Mouse (Mus musculus): ENCODE data around the gene Abca1. TPM values are rescaled to one million over a fixed set of nuclear protein-coding genes. Genes with fewer than 3 reads are reported as not detected.

The Abca1 gene
- polyA plus RNA-seq, 1 experiment = 9.3 TPM

DNA sequence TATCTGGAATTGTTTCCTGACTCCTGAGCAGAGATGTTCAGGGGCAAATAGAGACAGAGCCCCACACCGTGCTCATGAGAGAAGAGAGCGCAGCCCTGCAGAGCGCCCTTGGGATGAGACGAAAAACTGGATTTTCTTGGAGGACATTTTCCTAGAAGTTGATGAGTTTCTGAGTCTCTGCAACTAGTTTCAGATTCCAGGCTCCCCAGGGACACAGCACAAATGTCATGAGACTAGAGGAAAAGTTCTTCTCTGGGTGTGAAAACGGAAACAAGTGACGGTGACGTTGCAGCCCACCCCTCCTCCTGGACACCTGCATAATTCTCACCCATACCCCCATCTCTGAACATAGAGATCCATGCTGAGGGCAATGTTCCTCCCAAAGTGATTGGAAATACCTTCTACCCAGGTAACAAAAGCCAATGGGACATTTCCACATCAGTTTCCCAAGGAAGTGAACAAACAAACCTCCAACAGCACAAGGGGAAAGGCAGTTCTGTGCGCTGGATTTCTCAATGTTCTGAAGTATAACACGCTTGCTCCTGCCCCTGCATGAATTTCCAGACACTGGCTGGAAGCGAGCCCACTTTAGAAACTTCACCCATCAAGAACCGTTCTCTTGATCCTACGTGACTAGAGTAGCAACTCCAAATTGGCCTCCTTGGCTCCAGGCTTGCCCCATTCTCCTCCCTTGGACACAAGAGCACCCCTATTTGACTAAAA is 13.3 kb downstream of the Abca1 start:
- Histone ChIP-seq H3K36me3 (ENCODE audit: control insufficient read depth, insufficient read depth, low read length) (no peaks in the 10 kb centered on the region), H3K27ac (ENCODE audit: insufficient read depth, low read depth, low read length) (no peak overlapping the region)
- WGBS = 88% methylated on average over 12 of the region's 12 CpGs

DNA sequence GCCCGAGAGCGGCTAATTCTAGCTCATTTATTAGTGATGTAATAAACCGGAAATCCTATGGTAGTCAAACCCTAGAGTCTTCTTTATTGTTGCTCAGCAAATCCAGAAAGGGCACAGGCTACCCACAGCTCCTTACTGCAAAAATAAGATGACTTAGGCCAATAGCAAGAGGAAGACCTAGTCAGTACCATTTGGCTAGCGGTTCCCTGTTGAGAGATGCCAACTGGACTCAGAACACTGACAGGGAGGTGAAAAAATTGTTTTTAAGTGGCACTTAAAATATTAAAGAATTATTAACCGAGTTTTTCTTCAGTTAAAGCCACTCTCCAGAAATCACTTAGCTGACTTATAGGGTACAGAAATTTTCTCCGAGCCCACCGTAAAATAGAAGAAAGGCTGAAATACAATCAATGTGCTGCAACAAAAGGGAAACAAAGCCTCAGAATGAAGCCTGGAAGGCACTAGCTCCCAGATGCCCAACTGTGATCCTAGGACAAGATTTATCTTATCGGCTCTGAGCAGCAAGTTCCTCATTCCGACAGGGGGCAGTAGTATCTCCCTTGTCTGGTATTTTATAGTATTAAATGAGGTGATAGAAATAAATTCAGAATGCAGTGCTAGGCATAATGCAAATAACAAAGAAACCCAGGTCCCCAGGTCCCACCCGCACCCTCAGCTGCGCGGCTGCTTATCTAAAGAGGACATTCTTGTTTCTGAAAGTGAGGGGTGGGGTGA is 14.1 kb downstream of the Abca1 start:
- 89% methylated on average over 12 of the region's 12 CpGs for WGBS
- no peak overlapping the region for H3K4me3 ChIP-seq (ENCODE audit: insufficient read depth, low read depth, low read length)
- H3K27me3 ChIP-seq (replicated peaks; ENCODE audit: control insufficient read depth, insufficient read depth, low read length) = no peaks in the 10 kb centered on the region
- TF ChIP-seq CTCF (conservative IDR thresholded peaks at IDR 0.05; ENCODE audit: insufficient read depth, insufficient read length, low read depth, low read length) (no peak; the same call in 1 of the 2 replicates), POLR2A (IDR thresholded peaks at IDR 0.05; ENCODE audit: low read depth, low read length) (no peak)
- no peaks in the 10 kb centered on the region; the same call in 1 of the 2 replicates for H3K36me3 ChIP-seq (ENCODE audit: control insufficient read depth, insufficient read depth, low read length)
- no peaks in the 10 kb centered on the region for H3K4me1 ChIP-seq (ENCODE audit: control insufficient read depth, insufficient read depth, low read length)
- no peak for DNase-seq
- no peak overlapping the region for H3K27ac ChIP-seq (ENCODE audit: insufficient read depth, low read depth, low read length)

More for the DNA sequence above, 13.3 kb downstream of the Abca1 start:
- Histone ChIP-seq H3K27me3 (replicated peaks; ENCODE audit: control insufficient read depth, insufficient read depth, low read length) (no peaks in the 10 kb centered on the region), H3K4me3 (ENCODE audit: insufficient read depth, low read depth, low read length) (no peak overlapping the region), H3K4me1 (ENCODE audit: control insufficient read depth, insufficient read depth, low read length) (no peaks in the 10 kb centered on the region; the same call in 1 of the 2 replicates)
- DNase-seq = no peak
- TF ChIP-seq CTCF (conservative IDR thresholded peaks at IDR 0.05; ENCODE audit: insufficient read depth, insufficient read length, low read depth, low read length) (no peak), POLR2A (IDR thresholded peaks at IDR 0.05; ENCODE audit: low read depth, low read length) (no peak)

- no peaks in the 10 kb centered on the region for H3K27me3 ChIP-seq (replicated peaks; ENCODE audit: control insufficient read depth, insufficient read depth, low read length)
- H3K4me1 ChIP-seq (ENCODE audit: control insufficient read depth, insufficient read depth, low read length) = peaks cover 3% of the 10 kb centered on the region; the same call in 1 of the 2 replicates
- no peak for DNase-seq
- 88% methylated on average over 10 of the region's 10 CpGs for WGBS
- no peak for TF ChIP-seq POLR2A (IDR thresholded peaks at IDR 0.05; ENCODE audit: low read depth, low read length)
- no peak for TF ChIP-seq CTCF (conservative IDR thresholded peaks at IDR 0.05; ENCODE audit: insufficient read depth, insufficient read length, low read depth, low read length)
- no peak overlapping the region for H3K4me3 ChIP-seq (ENCODE audit: insufficient read depth, low read depth, low read length)
- H3K36me3 ChIP-seq (ENCODE audit: control insufficient read depth, insufficient read depth, low read length) = no peaks in the 10 kb centered on the region; the same call in 1 of the 2 replicates
- no peak overlapping the region for H3K27ac ChIP-seq (ENCODE audit: insufficient read depth, low read depth, low read length)
These were observed 15.1 kb downstream of the Abca1 start for GRCm38 (mm10) chr4:53144571-53144970.

DNA sequence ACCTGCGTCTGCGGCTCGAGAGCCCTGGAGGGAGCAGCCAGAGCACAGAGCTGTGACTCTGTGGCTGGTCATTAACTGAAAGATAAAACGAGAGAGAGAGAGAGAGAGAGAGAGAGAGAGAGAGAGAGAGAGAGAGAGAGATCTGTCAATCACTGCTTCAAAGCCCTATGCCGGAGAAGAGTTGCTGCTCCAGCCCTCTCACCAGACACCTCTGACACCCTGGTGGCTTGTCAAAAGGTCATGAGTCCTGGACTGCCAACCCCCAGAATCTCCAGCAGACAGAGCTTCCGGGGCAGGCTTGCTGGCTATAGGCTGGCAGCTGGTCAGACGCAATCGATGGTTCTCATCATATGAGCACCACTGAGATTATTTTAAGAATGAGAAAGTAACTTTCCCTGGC is 15.7 kb downstream of the Abca1 start:
- H3K27me3 ChIP-seq (replicated peaks; ENCODE audit: control insufficient read depth, insufficient read depth, low read length) = no peaks in the 10 kb centered on the region
- no peaks in the 10 kb centered on the region; the same call in 1 of the 2 replicates for H3K36me3 ChIP-seq (ENCODE audit: control insufficient read depth, insufficient read depth, low read length)
- H3K4me1 ChIP-seq (ENCODE audit: control insufficient read depth, insufficient read depth, low read length) = peaks cover 6% of the 10 kb centered on the region; the same call in 1 of the 2 replicates
- TF ChIP-seq POLR2A (IDR thresholded peaks at IDR 0.05; ENCODE audit: low read depth, low read length) = no peak
- H3K4me3 ChIP-seq (ENCODE audit: insufficient read depth, low read depth, low read length) = no peak overlapping the region
- 72% methylated on average over 8 of the region's 8 CpGs for WGBS
- DNase-seq = no peak
- no peak overlapping the region for H3K27ac ChIP-seq (ENCODE audit: insufficient read depth, low read depth, low read length)

DNA sequence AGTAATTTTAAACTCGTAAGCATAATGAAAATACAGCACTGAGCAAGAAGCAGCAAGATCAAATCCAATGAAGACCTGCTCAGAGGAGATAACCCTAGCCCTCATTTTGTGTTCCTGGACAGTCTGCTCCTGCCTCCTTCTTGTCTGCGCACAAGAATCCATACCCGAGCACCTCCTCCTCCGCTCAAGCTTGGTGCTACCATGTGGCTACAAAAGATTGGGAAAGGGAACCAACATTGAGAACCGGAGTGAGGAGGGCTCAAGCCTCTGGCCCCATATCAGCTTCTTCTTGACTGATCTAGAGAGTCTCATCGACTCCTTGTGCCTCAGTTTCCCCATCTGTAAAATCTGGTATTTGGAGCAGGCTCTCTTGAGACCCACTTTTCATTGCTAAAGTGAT is 19.0 kb downstream of the Abca1 start:
- TF ChIP-seq CTCF (conservative IDR thresholded peaks at IDR 0.05; ENCODE audit: insufficient read depth, insufficient read length, low read depth, low read length) (no peak), POLR2A (IDR thresholded peaks at IDR 0.05; ENCODE audit: low read depth, low read length) (no peak)
- Histone ChIP-seq H3K4me1 (ENCODE audit: control insufficient read depth, insufficient read depth, low read length) (peaks cover 6% of the 10 kb centered on the region; the same call in 1 of the 2 replicates), H3K4me3 (ENCODE audit: insufficient read depth, low read depth, low read length) (no peak overlapping the region), H3K36me3 (ENCODE audit: control insufficient read depth, insufficient read depth, low read length) (no peaks in the 10 kb centered on the region; the same call in 1 of the 2 replicates), H3K27me3 (replicated peaks; ENCODE audit: control insufficient read depth, insufficient read depth, low read length) (no peaks in the 10 kb centered on the region), H3K27ac (ENCODE audit: insufficient read depth, low read depth, low read length) (no peak overlapping the region)
- DNase-seq = no peak
- WGBS = 96% methylated on average over 6 of the region's 6 CpGs

DNA sequence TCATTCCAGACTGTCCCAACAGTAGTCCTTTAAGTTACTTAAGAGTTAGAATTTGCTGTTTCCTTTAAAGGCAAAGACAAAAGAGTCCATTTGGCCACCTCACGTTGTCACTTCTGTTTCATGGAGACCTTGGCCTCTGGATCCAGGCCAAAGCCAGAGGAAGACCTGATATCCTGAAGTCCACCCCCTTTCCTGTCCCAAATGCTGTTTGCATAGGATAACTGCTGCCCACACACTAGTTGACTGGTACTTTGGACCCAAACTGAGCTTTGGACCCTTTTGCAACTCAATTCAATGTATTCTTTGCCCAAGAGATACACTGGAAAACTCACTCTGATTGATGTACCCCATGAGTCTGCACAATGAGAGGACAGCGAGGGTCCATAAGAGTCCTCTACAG is 20.2 kb downstream of the Abca1 start:
- peaks cover 6% of the 10 kb centered on the region; the same call in 1 of the 2 replicates for H3K4me1 ChIP-seq (ENCODE audit: control insufficient read depth, insufficient read depth, low read length)
- DNase-seq = no peak
- no peak overlapping the region for H3K4me3 ChIP-seq (ENCODE audit: insufficient read depth, low read depth, low read length)
- no peaks in the 10 kb centered on the region for H3K27me3 ChIP-seq (replicated peaks; ENCODE audit: control insufficient read depth, insufficient read depth, low read length)
- H3K27ac ChIP-seq (ENCODE audit: insufficient read depth, low read depth, low read length) = no peak overlapping the region
- 60% methylated on average over 2 of the region's 2 CpGs for WGBS
- TF ChIP-seq CTCF (conservative IDR thresholded peaks at IDR 0.05; ENCODE audit: insufficient read depth, insufficient read length, low read depth, low read length) (no peak), POLR2A (IDR thresholded peaks at IDR 0.05; ENCODE audit: low read depth, low read length) (no peak)
- no peaks in the 10 kb centered on the region; the same call in 1 of the 2 replicates for H3K36me3 ChIP-seq (ENCODE audit: control insufficient read depth, insufficient read depth, low read length)

GRCm38 (mm10) chr4:53138974-53139373 is 20.7 kb downstream of the Abca1 start:
- no peak overlapping the region for H3K4me3 ChIP-seq (ENCODE audit: insufficient read depth, low read depth, low read length)
- H3K27ac ChIP-seq (ENCODE audit: insufficient read depth, low read depth, low read length) = no peak overlapping the region
- no peaks in the 10 kb centered on the region; the same call in 1 of the 2 replicates for H3K36me3 ChIP-seq (ENCODE audit: control insufficient read depth, insufficient read depth, low read length)
- H3K27me3 ChIP-seq (replicated peaks; ENCODE audit: control insufficient read depth, insufficient read depth, low read length) = no peaks in the 10 kb centered on the region
- H3K4me1 ChIP-seq (ENCODE audit: control insufficient read depth, insufficient read depth, low read length) = peaks cover 6% of the 10 kb centered on the region; the same call in 1 of the 2 replicates
- TF ChIP-seq CTCF (conservative IDR thresholded peaks at IDR 0.05; ENCODE audit: insufficient read depth, insufficient read length, low read depth, low read length) (no peak), POLR2A (IDR thresholded peaks at IDR 0.05; ENCODE audit: low read depth, low read length) (no peak)
- no peak for DNase-seq
- WGBS = 87% methylated on average over 3 of the region's 3 CpGs
